In the genomic region with DNA sequence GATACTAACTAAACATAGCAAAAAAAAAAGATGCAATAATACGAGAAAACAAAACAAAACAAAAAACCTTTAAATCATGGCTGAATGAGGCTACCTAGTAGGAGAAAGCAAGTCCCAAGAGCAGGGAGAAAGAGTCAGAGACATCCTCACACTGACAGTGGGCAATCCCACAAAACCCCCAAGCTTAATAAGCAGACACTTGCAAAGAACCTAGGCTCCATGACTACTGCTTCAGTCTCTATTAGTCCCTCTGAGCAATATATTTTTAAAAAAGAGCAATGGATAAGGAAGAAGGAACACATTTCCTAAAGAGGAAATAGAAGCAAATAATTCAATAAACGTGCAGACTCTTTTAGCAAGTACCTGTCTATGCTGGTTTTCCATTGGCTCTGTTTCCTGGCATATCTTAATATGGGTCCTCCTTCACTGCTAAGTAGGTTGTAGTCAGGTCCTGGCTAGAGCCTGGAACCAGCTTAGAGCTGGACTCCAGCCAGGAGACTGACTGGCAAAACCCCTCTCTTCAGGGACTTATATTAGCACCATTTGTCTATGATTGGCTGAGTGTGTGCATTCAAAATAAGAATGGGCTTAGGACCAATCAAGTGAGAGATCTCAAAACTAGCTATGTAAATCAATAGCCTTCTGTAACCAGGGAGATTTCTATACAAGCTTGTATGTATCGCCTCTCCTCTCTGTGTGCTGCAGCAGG, we compare ENCODE assay signal across 8 mouse cellular contexts.
DNase-seq lines count a peak whose midpoint lies in the region; ATAC-seq and TF ChIP-seq lines count a peak whose summit lies in the region.

No protein-coding gene starts in this region.

- no peak for TF ChIP-seq CTCF in left cerebral cortex, adult 2 months (IDR thresholded peaks at IDR 0.05)
- TF ChIP-seq CTCF in heart, adult 2 months (IDR thresholded peaks at IDR 0.05): no peak

- no peak overlapping the region for H3K4me3 ChIP-seq in limb, embryonic 12.5 days (replicated peaks)
- H3K4me3 ChIP-seq in limb, embryonic 10.5 days: no peak overlapping the region
- H3K4me3 ChIP-seq in left cerebral cortex, adult 2 months: no peak overlapping the region
- no peak overlapping the region for H3K4me3 ChIP-seq in heart, adult 2 months

- no peak for TF ChIP-seq POLR2A in heart, adult 2 months (IDR thresholded peaks at IDR 0.05; ENCODE audit: insufficient read depth, low read depth, low read length)

- no peak for DNase-seq in limb, embryonic 10.5 days (ENCODE audit: low spot score)
- DNase-seq in frontal cortex, adult 2 months (ENCODE audit: extremely low spot score in 1 of 2, low spot score in 1 of 2): peak; percentile 5 to 45
- peak in 1 of 2 experiments; percentile 22 for DNase-seq in left cerebral cortex, adult 2 months (ENCODE audit: extremely low spot score in 1 of 2, low spot score in 2 of 2)
- peak; percentile 70 to 72 for DNase-seq in right cerebral cortex, postnatal 10 days (ENCODE audit: low spot score in 2 of 2)
- DNase-seq in c-Kit-positive CD71-positive TER-119-positive erythroid progenitor cells, embryonic 14.5 days (ENCODE audit: low spot score): no peak
- DNase-seq in adrenal gland, postnatal 4 days (ENCODE audit: low spot score in 2 of 2): no peak
- no peak for DNase-seq in heart, adult 2 months

- no peak overlapping the region for H3K9ac ChIP-seq in limb, embryonic 12.5 days (replicated peaks)
- no peak overlapping the region for H3K9ac ChIP-seq in heart, adult 2 months (ENCODE audit: low read depth, low read length)

- H3K4me2 ChIP-seq in limb, embryonic 12.5 days: no peak overlapping the region

- no peaks in the 10 kb centered on the region for H3K4me1 ChIP-seq in limb, embryonic 12.5 days (replicated peaks)
- H3K4me1 ChIP-seq in limb, embryonic 10.5 days: no peaks in the 10 kb centered on the region
- H3K4me1 ChIP-seq in heart, adult 2 months (ENCODE audit: control insufficient read depth, insufficient read depth, low read length): no peaks in the 10 kb centered on the region

- intact Hi-C loops in left cerebral cortex, adult 2 months (cut with DNase I): no loop called here
- intact Hi-C loops in heart, adult 2 months (cut with DNase I): no loop called here

- H3K79me2 ChIP-seq in heart, adult 2 months (replicated peaks; ENCODE audit: control insufficient read depth, insufficient read depth, low read length): no peaks in the 10 kb centered on the region

- no peak overlapping the region for H3K27ac ChIP-seq in limb, embryonic 12.5 days
- H3K27ac ChIP-seq in limb, embryonic 10.5 days: no peak overlapping the region
- peak overlapping the region; percentile 56; the same call in 1 of the 2 replicates for H3K27ac ChIP-seq in left cerebral cortex, adult 2 months
- H3K27ac ChIP-seq in heart, adult 2 months: no peak overlapping the region

- H3K27me3 ChIP-seq in limb, embryonic 12.5 days: no peaks in the 10 kb centered on the region
- no peaks in the 10 kb centered on the region for H3K27me3 ChIP-seq in limb, embryonic 10.5 days (ENCODE audit: low read depth, poor library complexity, severe bottlenecking)
- H3K27me3 ChIP-seq in heart, adult 2 months (ENCODE audit: control insufficient read depth, insufficient read depth, low read length): no peaks in the 10 kb centered on the region

- TF ChIP-seq EP300 in heart, adult 2 months (IDR thresholded peaks at IDR 0.05; ENCODE audit: insufficient read depth, low read depth, low read length): no peak

- 76% methylated on average over 3 of the region's 3 CpGs for WGBS in limb, embryonic 12.5 days
- 78% methylated on average over 3 of the region's 3 CpGs for WGBS in limb, embryonic 10.5 days
- WGBS in heart, adult 2 months: 43% methylated on average over 3 of the region's 3 CpGs

- H3K36me3 ChIP-seq in limb, embryonic 12.5 days: no peaks in the 10 kb centered on the region
- no peaks in the 10 kb centered on the region for H3K36me3 ChIP-seq in limb, embryonic 10.5 days
- no peaks in the 10 kb centered on the region for H3K36me3 ChIP-seq in heart, adult 2 months (ENCODE audit: control insufficient read depth, insufficient read depth, low read length)

- H3K9me3 ChIP-seq in limb, embryonic 12.5 days: no peaks in the 10 kb centered on the region
- H3K9me3 ChIP-seq in limb, embryonic 10.5 days (replicated peaks): no peaks in the 10 kb centered on the region

- ATAC-seq in limb, embryonic 12.5 days (ENCODE audit: insufficient number of reproducible peaks, insufficient read depth, low FRiP score, low TSS enrichment, low read depth): peak; percentile 78

Comparison
In these comparisons a context has a peak if more than half of its experiments do, and no peak if none do; other contexts are left out.
1. DNase-seq: peak in frontal cortex, adult 2 months (2 of 2) and right cerebral cortex, postnatal 10 days (2 of 2); none in limb, embryonic 10.5 days (single experiment), c-Kit-positive CD71-positive TER-119-positive erythroid progenitor cells, embryonic 14.5 days (single experiment), adrenal gland, postnatal 4 days (0 of 2) and heart, adult 2 months (0 of 2).